Mouse (Mus musculus): ENCODE data around the gene Cd300ld5.
A peak's percentile ranks its signal among the peaks of the same experiment; 100 is the strongest.
"Not testable (repeated sequence)": the region's sequence is repeated elsewhere in the genome, so short reads cannot be mapped to it uniquely, and the experiment has no call there.

The Cd300ld5 gene

DNA sequence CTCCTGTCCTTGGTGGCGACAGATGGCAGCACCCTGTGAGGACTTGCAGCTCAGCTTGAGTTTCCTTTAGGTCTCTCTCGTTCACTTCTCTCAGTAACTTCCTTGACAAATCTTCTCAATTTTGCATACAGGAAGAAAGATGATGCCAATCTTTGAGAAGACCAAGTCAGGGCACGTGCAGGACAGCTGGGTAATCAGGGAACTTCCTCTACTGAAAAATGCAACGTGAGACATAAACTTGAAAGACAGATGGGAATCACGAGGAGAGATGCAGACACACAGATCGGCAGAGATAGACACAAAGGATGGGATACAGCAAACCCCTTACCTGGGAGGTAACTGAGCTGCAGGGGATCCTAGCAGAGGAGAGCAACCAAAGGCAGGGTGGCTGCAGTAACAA lies at the start of gene Cd300ld5:
Gene Cd300ld5 (minus strand): TSS at position 101 of the 400 bp plus-strand sequence.
- DNase-seq: not testable (repeated sequence)

DNA sequence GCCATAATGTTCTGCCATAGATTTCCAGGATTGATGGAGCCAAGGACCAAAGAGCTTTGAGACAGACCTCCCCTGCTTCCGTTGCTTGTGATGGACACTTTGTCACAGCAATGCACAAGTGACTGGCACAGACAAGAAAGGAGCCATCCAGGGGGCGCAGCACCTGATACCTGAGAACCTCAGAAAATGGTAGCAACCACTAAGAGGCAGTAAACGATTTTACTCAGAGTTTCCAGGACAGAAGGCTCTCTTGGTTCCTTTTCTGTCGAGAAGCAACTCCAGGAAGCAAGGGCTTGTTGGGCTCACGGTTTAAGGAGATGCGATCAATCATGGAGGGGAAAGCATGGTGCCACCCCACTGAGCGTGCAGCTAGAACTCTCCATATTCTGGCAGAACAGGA lies 48.6 kb upstream of the Cd300ld5 start:
- no peak for DNase-seq

DNA sequence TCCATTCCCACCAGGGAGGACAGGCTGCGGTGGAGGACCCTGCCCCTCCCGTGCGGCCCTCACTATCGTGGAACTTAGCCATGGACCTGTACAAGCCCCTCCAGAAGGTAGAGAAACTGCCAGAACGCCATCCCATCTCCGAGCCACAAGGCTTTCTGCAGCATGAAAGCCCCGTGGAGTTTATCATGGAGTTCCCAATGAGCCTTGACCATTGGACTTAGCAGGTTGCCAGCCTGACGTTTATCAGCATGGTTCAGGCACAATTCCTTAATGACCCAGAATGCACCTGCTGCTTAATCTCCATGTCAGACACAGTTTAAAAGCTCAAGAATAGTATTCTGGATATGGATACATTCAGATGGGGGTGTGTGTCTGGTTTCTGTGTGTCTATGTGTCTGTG lies 47.5 kb upstream of the Cd300ld5 start:
- no peak for DNase-seq

DNA sequence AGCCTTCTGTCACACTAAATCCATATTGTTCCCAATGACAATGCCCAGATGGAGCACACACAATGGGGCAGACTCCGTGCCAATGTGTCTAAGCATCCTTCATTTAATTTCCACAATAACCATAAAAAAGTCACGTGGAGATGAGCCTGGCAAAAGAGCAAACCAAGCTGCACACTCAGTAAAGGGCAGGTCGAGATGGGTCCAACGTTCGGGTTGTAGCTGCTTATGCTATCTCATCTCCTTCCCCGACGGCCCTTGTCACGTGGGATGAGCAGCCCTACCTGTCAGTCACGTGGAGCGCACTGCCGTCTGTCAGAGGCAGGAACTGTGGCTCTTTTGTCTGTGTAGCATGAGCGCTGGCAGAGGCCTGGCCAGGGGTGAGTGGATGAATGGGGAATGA lies 47.0 kb upstream of the Cd300ld5 start:
- no peak for DNase-seq

DNA sequence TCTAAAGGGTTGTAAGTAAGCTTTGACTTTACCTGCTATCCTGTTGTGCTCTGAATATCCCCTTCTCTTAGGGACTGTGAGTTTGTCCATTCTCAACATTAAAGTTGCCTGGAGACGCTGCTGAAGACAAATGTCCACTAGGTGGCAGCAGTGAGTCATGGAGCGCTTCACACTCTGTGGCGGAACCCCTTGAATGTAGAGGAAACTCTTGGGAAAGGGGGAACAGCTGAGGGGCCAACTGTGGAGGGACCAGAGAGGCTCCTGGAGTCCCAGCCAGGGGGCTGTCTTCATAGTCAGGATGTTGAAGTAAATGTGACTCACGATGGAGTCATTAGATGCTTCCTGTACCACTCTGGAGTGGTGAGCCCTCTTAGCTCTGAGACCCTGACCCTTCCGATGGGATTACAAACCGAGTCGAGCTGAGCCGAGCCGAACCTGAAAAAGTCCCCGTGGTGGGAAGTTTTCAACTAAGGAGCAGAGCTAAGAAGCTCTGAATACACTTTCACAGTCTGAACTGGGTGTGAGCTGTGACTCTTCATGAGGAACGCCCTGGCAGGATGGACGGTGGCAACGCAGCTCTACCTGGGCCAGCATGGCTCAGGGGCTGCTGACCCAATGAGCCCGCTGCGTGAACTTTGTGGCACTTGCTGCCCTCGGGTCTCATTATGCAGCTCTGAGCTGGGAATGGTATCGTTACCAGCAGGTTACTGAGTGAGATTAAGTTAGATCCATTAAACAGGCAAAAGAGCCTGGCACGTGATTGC lies 46.0 kb upstream of the Cd300ld5 start:
- DNase-seq: peak; percentile 64

DNA sequence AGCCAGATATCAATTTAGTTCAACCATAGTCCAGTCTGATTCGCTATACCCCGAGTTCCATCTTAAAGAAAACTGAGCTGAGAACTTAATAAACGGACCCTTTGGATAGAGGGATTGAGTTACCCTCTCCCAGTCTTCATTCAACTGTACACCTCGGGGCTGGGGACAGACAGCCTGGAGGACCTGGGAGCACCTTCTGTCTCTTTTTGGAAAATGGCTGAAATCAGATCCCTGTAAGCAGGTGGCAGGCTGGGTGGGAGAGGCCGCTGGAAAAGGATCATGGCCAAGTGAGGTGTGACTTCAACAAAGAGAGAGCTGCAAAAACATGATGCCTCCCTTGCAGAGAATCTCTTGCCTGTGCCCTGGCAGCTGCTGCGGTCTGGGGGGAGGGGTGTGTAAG lies 44.6 kb upstream of the Cd300ld5 start:
- DNase-seq: no peak

DNA sequence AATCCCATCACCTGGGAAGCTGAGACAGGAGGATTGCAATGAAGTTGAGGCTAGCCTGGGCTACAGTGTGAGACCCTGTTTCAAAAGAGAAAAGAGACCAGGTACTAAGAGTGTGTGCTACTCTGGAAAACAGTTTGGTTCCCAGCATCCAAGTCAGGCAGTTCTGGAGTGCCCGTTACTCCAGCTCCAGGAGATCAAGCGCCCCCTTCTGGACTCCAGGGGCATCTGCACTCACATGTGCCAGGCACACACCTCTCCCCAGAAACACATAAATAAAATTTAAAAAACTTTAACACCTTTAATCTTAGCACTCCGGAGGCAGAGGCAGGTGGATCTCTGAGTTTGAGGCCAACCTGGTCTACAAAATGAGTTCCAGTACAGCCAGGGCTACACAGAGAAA lies 43.8 kb upstream of the Cd300ld5 start:
- no peak for DNase-seq

DNA sequence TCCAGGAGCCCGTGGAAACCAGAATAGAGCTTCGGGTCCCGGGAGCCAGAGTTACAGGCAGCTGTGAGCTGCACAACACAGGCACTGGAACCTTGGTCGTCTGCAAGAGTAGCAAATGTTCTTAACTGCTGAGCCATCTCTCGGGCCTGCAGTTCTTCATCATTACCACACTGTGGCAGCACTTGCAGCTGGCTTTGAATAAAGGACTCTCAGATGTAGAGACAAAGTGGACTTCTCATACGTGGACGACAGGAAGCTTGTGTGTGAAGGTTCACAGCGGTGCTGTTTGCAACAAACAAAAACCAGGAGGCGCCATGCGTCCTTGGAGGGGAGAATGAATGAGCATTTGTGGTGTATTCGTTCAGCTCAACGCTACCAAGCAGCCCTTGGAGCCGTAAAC lies 43.3 kb upstream of the Cd300ld5 start:
- peak; percentile 36 for DNase-seq

DNA sequence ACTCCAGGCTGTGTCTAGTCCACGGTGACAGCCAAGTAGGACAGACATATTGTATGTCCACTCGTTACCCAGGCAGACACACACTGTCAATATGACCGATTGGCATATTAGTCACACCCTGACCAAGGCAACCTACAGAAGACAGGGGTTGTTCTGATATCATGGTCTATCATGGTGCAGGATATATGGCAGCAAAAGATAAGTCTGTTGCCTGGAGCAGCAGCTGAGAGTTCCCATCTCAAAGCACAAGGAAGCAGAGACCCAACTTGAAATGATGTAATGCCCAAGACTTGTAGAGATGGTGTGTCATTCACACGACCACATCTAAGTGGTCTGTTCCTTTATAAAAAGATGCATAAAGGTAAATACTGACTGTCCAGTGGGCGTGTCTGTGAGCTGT lies 41.1 kb upstream of the Cd300ld5 start:
- no peak for DNase-seq

DNA sequence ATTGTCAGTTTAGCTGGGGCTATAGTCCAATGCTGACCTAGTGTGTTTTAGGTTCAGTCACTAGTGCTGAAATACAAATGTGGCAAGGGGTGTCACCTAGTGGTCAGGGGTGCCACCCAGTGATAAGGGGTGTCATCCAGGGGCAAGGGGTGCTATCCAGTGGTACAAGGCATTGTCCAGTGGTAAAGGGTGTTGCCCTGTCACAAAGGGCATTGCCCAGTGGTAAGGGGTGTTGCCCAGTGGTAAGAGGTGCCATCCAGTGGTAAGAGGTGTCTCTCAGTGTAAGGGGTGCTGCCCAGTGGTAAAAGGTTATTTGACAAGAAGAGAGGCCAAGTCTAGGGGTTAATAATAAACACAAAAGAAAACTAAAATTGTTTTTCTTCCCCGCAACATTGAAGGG lies 39.9 kb upstream of the Cd300ld5 start:
- DNase-seq: no peak

DNA sequence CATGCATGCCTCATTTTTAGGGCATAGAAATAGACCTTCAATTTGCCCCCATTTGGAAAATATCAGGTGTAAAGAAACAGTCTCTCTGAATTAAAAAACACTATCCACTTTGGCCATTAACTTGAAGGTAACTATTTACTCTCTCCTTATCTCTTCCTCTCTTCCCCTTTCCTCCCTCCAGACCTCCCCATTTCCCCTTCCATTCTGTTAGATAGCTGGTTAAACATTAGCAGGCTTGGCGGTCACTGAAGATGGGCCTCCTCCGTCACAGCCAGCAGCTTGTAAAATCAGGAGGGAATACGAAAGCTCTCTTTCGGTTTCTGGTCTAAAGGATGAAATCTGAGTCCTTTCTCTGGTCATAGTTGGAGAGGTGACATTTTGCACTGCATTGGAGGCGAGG lies 38.3 kb upstream of the Cd300ld5 start:
- no peak for DNase-seq

DNA sequence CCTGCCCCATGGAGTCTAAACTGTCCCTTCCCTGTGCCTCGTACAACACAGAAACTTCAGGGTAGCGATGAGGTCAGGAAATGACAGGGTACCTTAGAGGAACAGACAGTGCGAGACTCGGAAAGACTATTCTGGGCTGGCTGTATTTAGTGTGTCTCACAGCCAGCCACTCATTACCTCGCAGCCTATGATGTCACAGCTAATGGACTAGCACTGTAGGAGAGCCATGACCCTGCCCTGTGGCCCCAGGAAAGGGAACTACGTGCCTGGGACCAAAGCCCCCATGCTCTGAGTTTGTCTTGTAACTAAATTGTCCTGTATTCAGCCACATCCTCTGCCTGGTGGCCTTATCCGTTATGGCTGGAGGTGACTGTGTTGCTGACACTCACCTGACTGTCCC lies 37.8 kb upstream of the Cd300ld5 start:
- DNase-seq: no peak

DNA sequence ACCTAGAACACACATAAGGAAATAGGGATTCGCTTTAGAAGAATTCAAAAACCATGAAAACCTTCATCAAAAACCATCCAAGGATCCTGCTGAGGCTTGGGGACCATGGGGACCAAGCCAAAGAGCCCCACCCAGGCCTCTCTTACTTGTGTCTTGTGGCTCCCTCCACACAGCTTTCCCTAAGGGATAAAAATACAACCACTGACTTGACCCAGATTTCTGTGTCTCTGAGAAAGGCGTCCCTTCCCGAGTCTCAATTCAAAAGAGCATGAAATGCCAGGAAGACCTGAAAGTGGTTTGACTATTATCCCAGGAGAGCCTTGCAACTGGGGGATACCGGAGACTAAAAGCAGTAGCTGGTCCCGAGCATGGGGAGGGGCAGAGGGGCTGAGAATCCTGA lies 35.4 kb upstream of the Cd300ld5 start:
- no peak for DNase-seq

DNA sequence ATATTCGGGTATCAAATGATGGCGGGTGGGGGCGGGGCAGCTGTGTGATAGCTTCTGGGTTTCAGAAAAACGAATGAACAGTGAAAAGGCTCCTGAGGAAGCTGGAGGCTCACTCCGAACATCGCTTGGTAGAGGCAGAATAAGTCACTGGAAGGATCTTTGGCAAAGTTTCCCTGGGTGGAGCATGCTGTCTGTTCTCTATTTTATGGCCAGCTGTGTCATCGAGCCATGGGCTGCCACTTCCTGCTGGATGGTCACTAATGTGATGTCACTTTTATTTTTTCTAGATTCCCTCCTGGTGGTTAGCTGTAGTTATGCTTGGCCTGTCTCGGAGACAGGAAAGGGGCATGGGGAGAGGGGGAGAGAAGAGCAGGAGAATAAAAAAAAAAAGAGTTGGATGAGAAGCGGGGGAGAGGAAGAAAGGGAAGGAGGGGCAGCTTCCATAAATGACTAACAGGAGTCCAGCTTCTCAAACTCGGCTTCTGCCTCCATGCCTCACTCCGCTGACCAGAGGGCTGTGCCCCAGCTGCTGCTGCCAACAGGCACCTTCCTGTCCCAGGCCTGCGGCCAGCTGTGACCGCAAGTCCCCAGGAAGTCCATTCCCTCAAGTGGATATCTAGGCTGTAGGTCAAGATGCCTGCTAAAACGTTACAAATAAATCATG lies 34.2 kb upstream of the Cd300ld5 start:
- DNase-seq: no peak

DNA sequence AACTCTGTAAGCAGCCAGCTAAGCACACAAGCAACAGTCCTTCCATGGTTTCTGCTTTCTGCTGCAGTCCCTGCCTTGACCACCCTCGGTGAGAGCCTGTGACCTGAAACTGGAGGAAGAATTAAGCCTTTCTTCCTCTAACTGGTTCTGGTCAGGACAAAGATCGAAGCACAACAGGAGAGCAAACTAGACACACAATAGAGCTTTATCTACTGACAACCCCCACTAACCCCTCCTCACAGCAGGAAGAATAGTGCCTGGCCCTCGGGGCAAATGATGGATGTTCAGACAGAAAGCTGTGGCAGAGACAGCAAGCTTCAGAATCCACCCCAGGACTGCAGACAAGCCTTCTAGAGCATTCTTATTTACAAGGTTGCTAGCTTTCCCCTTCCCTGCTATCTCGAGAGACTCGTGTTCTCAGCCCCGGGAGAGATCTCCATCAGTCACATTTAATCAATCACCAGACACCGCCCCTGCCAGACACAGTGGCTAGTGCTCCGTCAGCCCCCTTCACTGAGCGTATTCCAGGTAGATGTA lies 33.5 kb upstream of the Cd300ld5 start:
- DNase-seq: no peak

DNA sequence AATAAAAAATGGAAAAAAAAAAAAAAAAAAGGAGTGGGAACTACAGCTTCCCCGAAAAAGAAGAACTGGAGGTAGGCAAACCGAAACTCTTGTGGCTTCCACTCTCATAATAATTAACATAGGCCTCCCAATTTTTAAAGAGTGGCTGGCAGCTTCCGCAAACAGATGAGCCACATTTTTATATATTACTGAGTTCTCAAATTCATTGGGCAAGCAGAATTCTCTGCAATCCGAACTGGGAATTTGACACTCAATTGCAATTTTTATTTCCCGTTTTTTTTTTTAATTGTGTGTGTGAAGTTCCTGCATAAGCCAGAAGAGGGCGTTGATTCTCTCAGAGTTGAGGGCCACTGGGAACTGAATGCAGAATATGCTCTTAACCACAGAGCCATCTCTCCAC lies 29.2 kb upstream of the Cd300ld5 start:
- DNase-seq: no peak

DNA sequence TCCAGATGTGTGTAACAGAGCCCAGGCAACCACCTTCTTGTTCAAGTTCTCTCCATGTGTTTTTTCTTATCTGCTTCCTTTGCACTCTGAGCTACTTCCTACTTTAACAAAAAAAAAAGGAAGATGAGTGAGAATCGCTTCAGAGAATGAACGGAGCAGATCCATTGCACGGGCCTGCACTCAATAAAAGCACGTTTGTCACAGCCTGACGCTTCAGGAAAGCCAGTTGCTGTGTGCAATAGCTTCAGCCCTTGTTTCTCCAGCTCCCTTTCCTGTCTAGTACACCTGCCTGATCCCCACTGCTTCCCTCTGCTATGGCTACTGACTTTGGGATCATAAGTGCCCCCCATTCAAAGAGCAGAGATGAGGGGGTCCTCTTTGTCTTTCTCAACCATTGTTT lies 24.5 kb upstream of the Cd300ld5 start, which contains the start of gene Cd300e:
Gene Cd300e (minus strand): TSS at position 101 of the 400 bp plus-strand sequence.
- no peak for DNase-seq

DNA sequence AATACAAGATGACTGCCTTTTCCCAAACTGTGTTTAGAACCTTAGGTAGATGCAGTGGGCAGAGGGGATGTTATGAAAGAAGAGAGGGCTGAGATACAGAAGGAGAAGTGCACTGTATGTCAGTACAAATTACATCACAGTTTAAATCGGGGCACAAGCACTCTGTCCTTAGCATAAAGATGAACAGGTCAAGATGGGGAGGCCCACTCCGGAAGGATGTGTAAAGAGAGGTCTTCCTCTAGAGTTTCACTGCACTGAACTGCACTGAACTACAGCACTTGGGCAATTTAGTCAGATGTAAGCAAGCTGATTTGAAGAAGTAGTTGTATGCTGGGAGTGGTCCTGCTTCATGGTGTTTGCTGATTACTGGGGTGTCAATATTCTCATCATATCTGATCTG lies 22.2 kb upstream of the Cd300ld5 start:
- DNase-seq: no peak

DNA sequence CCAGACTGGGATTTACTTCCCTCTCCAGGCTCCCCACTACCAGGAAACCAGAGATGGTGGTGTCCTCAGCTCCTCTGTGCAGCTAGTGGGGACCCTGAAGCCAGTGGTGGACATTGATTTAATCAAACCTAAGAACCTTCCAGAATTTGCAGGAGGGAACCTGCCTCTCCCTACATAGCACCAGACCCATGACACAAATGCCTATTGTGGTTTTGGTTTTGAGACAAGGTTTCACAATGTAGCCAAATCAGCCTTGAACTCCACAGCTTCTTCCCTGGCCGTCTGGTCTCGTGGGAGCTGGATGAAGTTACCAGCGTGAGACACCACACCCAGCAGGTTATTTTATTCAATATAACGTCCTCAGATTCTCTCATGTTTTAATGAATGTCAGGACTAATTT lies 21.1 kb upstream of the Cd300ld5 start:
- DNase-seq: no peak

DNA sequence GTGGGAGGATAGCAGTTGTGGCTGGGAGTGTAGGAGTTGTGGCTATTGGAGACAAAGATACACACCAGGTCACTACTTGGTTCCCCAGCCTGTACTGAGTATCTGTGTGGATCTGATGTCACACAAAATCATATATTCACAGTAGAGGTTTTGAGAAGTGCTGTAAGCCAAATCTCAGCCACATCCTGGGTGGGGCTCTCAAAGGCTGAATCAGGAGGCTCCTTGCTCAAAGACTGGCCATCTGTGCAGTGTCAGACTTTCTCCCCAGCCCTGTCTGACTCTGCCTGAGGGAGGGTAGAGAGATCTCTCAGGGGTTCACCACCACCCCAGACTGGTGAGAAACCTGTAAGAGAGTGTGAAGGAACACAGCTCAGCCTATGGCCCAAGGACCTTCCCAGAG lies 17.0 kb upstream of the Cd300ld5 start:
- DNase-seq: no peak

DNA sequence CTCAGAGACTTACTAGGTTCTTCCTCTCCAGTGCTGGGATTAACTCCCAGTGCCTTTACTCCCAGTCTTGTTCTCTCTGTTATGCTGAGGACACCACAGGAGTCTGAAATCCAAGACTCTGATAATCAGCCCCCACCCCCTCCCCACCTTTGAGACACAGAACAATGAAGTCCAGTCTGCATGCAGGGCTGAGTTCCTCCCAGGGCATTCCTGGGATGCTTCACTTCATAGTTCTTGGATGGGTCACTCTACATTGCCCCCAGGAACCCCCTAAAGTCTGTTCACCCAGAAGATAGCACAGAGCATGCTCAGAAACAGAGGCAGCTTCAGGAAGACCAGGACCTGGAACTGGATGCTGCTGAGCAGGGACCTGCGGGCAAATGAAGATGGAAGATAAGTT lies 15.4 kb upstream of the Cd300ld5 start:
- no peak for DNase-seq

DNA sequence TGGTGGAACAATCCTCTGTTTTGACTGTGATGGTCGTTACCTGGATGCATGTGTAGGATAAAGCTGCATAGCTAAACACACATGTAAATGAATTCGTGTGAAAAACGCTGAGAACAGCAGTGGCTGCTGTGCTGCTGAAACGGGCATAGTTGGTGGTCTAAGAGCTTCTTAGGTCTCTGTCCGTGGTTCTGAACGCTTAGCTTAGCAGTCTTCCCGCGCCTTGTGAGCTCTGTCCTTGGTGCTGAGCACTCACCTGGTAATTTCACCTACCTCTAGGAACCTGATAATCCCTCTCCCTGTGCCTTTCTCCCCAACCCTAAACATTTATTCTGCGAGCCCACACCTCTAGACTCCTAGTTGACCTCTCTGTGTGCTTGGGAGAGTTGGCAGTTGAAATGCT lies 14.6 kb upstream of the Cd300ld5 start:
- peak; percentile 50 for DNase-seq

DNA sequence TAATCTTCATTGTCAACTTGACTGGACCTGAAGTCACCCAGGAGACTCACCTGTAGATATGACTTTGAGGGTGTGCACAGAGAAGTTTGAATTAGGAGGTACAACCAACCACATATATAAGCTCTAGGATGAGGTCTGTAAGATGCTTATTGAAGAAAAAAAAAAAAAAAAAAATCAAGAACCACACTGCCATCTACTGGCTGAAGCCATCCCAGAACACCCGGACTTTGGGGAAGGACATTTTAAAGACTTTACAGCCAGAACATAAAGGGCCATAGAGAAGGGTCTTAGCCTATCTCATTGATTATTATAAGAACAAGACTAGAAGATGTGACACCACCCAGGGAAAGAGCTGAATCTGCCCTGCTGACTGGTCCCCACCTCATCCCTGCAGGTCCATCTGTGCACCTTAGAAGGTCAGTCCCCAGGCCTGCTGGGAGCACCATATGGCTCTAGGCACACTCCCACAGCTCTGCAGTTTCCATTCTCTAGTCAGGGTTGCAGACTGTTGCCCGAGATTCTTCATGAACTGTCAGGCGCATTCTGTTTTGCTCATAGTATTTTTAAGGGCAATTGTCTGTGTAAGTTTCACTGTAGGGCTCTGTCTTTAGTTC lies 11.8 kb upstream of the Cd300ld5 start:
- no peak for DNase-seq

DNA sequence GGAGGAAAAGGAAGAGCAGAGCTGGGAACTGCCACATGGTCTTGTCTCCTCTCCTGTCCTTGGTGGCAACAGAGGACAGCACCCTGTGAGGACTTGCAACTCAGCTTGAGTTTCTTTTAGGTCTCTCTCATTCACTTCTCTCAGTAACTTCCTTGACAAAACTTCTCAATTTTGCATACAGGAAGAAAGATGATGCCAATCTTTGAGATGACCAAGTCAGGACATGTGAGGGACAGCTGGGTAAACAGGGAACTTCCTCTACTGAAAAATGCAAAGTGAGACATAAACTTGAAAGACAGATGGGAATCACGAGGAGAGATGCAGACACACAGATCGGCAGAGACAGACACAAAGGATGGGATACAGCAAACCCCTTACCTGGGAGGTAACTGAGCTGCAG lies 10.7 kb upstream of the Cd300ld5 start, which contains the start of gene Cd300ld3:
Gene Cd300ld3 (minus strand): TSS at position 151 of the 400 bp plus-strand sequence.
- no peak for DNase-seq
